Mouse (Mus musculus): ENCODE results near the gene Tmem63c. TPM values are rescaled to one million over a fixed set of nuclear protein-coding genes. Genes with fewer than 3 reads are reported as not detected.

Gene Tmem63c
- polyA plus RNA-seq, 1 experiment = not detected

- TF ChIP-seq GATA1 (IDR thresholded peaks at IDR 0.05; ENCODE audit: low read length) = no peak
- no peak for TF ChIP-seq TAL1 (IDR thresholded peaks at IDR 0.05; ENCODE audit: low read length)
These were observed 15.5 kb downstream of the Tmem63c start for GRCm38 (mm10) chr12:87036631-87037030.

GRCm38 (mm10) chr12:87040166-87040565, 19.0 kb downstream of the Tmem63c start:
- H3K4me3 ChIP-seq (replicated peaks) = no peak overlapping the region
- H3K4me1 ChIP-seq (ENCODE audit: control insufficient read depth) = no peaks in the 10 kb centered on the region
- no peaks in the 10 kb centered on the region for H3K36me3 ChIP-seq (ENCODE audit: control insufficient read depth)
- no peaks in the 10 kb centered on the region for H3K9me3 ChIP-seq (ENCODE audit: control insufficient read depth, low read length)
- H3K27me3 ChIP-seq (ENCODE audit: control insufficient read depth) = no peaks in the 10 kb centered on the region
- no peak for TF ChIP-seq TAL1 (IDR thresholded peaks at IDR 0.05; ENCODE audit: low read length)
- TF ChIP-seq GATA1 (IDR thresholded peaks at IDR 0.05; ENCODE audit: low read length) = no peak

More at GRCm38 (mm10) chr12:87036631-87037030, 15.5 kb downstream of the Tmem63c start:
- Histone ChIP-seq H3K36me3 (ENCODE audit: control insufficient read depth) (no peaks in the 10 kb centered on the region), H3K4me1 (ENCODE audit: control insufficient read depth) (no peaks in the 10 kb centered on the region), H3K9me3 (ENCODE audit: control insufficient read depth, low read length) (no peaks in the 10 kb centered on the region), H3K4me3 (replicated peaks) (no peak overlapping the region), H3K27me3 (ENCODE audit: control insufficient read depth) (no peaks in the 10 kb centered on the region)

- Histone ChIP-seq H3K9me3 (ENCODE audit: control insufficient read depth, low read length) (no peaks in the 10 kb centered on the region), H3K27me3 (ENCODE audit: control insufficient read depth) (no peaks in the 10 kb centered on the region), H3K4me3 (replicated peaks) (no peak overlapping the region), H3K36me3 (ENCODE audit: control insufficient read depth) (no peaks in the 10 kb centered on the region), H3K4me1 (ENCODE audit: control insufficient read depth) (no peaks in the 10 kb centered on the region)
- TF ChIP-seq TAL1 (IDR thresholded peaks at IDR 0.05; ENCODE audit: low read length) (no peak), GATA1 (IDR thresholded peaks at IDR 0.05; ENCODE audit: low read length) (no peak)
These were observed 19.7 kb downstream of the Tmem63c start for GRCm38 (mm10) chr12:87040857-87041256.

- Histone ChIP-seq H3K4me3 (replicated peaks) (no peak overlapping the region), H3K9me3 (ENCODE audit: control insufficient read depth, low read length) (no peaks in the 10 kb centered on the region), H3K36me3 (ENCODE audit: control insufficient read depth) (no peaks in the 10 kb centered on the region), H3K27me3 (ENCODE audit: control insufficient read depth) (no peaks in the 10 kb centered on the region), H3K4me1 (ENCODE audit: control insufficient read depth) (no peaks in the 10 kb centered on the region)
- TF ChIP-seq GATA1 (IDR thresholded peaks at IDR 0.05; ENCODE audit: low read length) (no peak), TAL1 (IDR thresholded peaks at IDR 0.05; ENCODE audit: low read length) (no peak)
These were observed 21.3 kb downstream of the Tmem63c start for GRCm38 (mm10) chr12:87042456-87042855.

- no peak for TF ChIP-seq TAL1 (IDR thresholded peaks at IDR 0.05; ENCODE audit: low read length)
- TF ChIP-seq GATA1 (IDR thresholded peaks at IDR 0.05; ENCODE audit: low read length) = no peak
- Histone ChIP-seq H3K27me3 (ENCODE audit: control insufficient read depth) (no peaks in the 10 kb centered on the region), H3K4me1 (ENCODE audit: control insufficient read depth) (no peaks in the 10 kb centered on the region), H3K9me3 (ENCODE audit: control insufficient read depth, low read length) (no peaks in the 10 kb centered on the region), H3K36me3 (ENCODE audit: control insufficient read depth) (no peaks in the 10 kb centered on the region), H3K4me3 (replicated peaks) (no peak overlapping the region)
These were observed 22.1 kb downstream of the Tmem63c start for GRCm38 (mm10) chr12:87043221-87043620.

GRCm38 (mm10) chr12:87044711-87045110, 23.6 kb downstream of the Tmem63c start:
- H3K36me3 ChIP-seq (ENCODE audit: control insufficient read depth) = no peaks in the 10 kb centered on the region
- TF ChIP-seq GATA1 (IDR thresholded peaks at IDR 0.05; ENCODE audit: low read length) (no peak), TAL1 (IDR thresholded peaks at IDR 0.05; ENCODE audit: low read length) (no peak)

GRCm38 (mm10) chr12:87047536-87047935, 26.4 kb downstream of the Tmem63c start:
- Histone ChIP-seq H3K36me3 (ENCODE audit: control insufficient read depth) (no peaks in the 10 kb centered on the region), H3K4me3 (replicated peaks) (no peak overlapping the region), H3K9me3 (ENCODE audit: control insufficient read depth, low read length) (no peaks in the 10 kb centered on the region), H3K27me3 (ENCODE audit: control insufficient read depth) (no peaks in the 10 kb centered on the region), H3K4me1 (ENCODE audit: control insufficient read depth) (no peaks in the 10 kb centered on the region)
- TF ChIP-seq TAL1 (IDR thresholded peaks at IDR 0.05; ENCODE audit: low read length) (no peak), GATA1 (IDR thresholded peaks at IDR 0.05; ENCODE audit: low read length) (no peak)

More at GRCm38 (mm10) chr12:87044711-87045110, 23.6 kb downstream of the Tmem63c start:
- H3K4me1 ChIP-seq (ENCODE audit: control insufficient read depth) = no peaks in the 10 kb centered on the region
- no peaks in the 10 kb centered on the region for H3K9me3 ChIP-seq (ENCODE audit: control insufficient read depth, low read length)
- no peaks in the 10 kb centered on the region for H3K27me3 ChIP-seq (ENCODE audit: control insufficient read depth)
- no peak overlapping the region for H3K4me3 ChIP-seq (replicated peaks)

GRCm38 (mm10) chr12:87052661-87053321, 31.7 kb downstream of the Tmem63c start:
- H3K9me3 ChIP-seq (ENCODE audit: control insufficient read depth, low read length) = no peaks in the 10 kb centered on the region
- no peaks in the 10 kb centered on the region for H3K4me1 ChIP-seq (ENCODE audit: control insufficient read depth)
- H3K4me3 ChIP-seq (replicated peaks) = no peak overlapping the region
- TF ChIP-seq TAL1 (IDR thresholded peaks at IDR 0.05; ENCODE audit: low read length) = no peak
- no peaks in the 10 kb centered on the region; the same call in 1 of the 2 replicates for H3K27me3 ChIP-seq (ENCODE audit: control insufficient read depth)
- H3K36me3 ChIP-seq (ENCODE audit: control insufficient read depth) = no peaks in the 10 kb centered on the region

GRCm38 (mm10) chr12:87054873-87055272, 33.7 kb downstream of the Tmem63c start:
- H3K4me1 ChIP-seq (ENCODE audit: control insufficient read depth) = no peaks in the 10 kb centered on the region
- no peaks in the 10 kb centered on the region; the same call in 1 of the 2 replicates for H3K27me3 ChIP-seq (ENCODE audit: control insufficient read depth)
- no peak overlapping the region for H3K4me3 ChIP-seq (replicated peaks)
- no peaks in the 10 kb centered on the region for H3K36me3 ChIP-seq (ENCODE audit: control insufficient read depth)
- TF ChIP-seq GATA1 (IDR thresholded peaks at IDR 0.05; ENCODE audit: low read length) (no peak), TAL1 (IDR thresholded peaks at IDR 0.05; ENCODE audit: low read length) (no peak)
- H3K9me3 ChIP-seq (ENCODE audit: control insufficient read depth, low read length) = no peaks in the 10 kb centered on the region

Measured in erythroblast, embryonic 14.5 days (primary cell).